Mouse (Mus musculus): ENCODE data around the gene Eef1g.

GRCm38 (mm10) chr19:8984255-8984868, 17.5 kb downstream of the Eef1g start:
- no peak for TF ChIP-seq CTCF (IDR thresholded peaks at IDR 0.05; ENCODE audit: low read depth, low read length)
- TF ChIP-seq GATA1 (IDR thresholded peaks at IDR 0.05; ENCODE audit: borderline replicate concordance, low read length), result no peak
